Mouse (Mus musculus) liver, embryonic 14.5 days (tissue): ENCODE measurements at regions not wholly inside any gene's neighbourhood (a gene's known extent, or its start where the extent isn't known, plus 50 kb on each side); places are given as distances from the start of the nearest gene placed in this dataset.
"Not testable (repeated sequence)": the region's sequence is repeated elsewhere in the genome, so short reads cannot be mapped to it uniquely, and the experiment has no call there.

ENCODE experiments used
- ATAC-seq: fragments of 200-750 bp; cut with Nextera tagmentation; 2 replicates; pipeline ENCODE4 v1.8.0; 2017; ENCODE audit warnings: moderate number of reproducible peaks, mild to moderate bottlenecking, moderate library complexity; ENCODE audit not compliant: insufficient read depth
- DNase-seq, 3 experiments: peaks; one replicate each; pipeline ENCODE4 v3.0.0-alpha.2; 2012 to 2013; ENCODE audit warnings: low read depth in 3 of 3, low spot score in 3 of 3
- H3K27ac ChIP-seq: fragments of 300-500 bp; sonication (generic); 2 replicates; pipeline ENCODE4 v1.5.1; 2014; ENCODE audit warnings: moderate library complexity, mild to moderate bottlenecking, control low read depth, inconsistent platforms
- H3K27me3 ChIP-seq: fragments of 300-500 bp; sonication (generic); 2 replicates; pipeline ENCODE4 v1.6.1; 2014; ENCODE audit warnings: mild to moderate bottlenecking, low read length, moderate library complexity; ENCODE audit not compliant: control insufficient read depth, insufficient read depth
- H3K36me3 ChIP-seq: fragments of 300-500 bp; sonication (generic); replicated peaks from 2 replicates; pipeline ENCODE4 v1.6.1; 2014; ENCODE audit warnings: low read depth; ENCODE audit not compliant: control insufficient read depth, insufficient read depth
- H3K4me1 ChIP-seq, 2 experiments: fragments of 200-500 bp in 1 of 2; fragments of 300-500 bp in 1 of 2; sonication (generic) in 1 of 2; replicated peaks; 2 replicates each; pipeline ENCODE4 v1.6.1; 2012 to 2014; ENCODE audit warnings: antibody characterized with exemption in 1 of 2, inconsistent platforms in 1 of 2, low read length in 1 of 2; ENCODE audit not compliant: control insufficient read depth in 2 of 2, insufficient read depth in 2 of 2
- H3K4me2 ChIP-seq: fragments of 300-500 bp; sonication (generic); 2 replicates; pipeline ENCODE4 v1.6.1; 2014; ENCODE audit warnings: low read depth, mild to moderate bottlenecking, control low read depth, moderate library complexity
- H3K4me3 ChIP-seq, 2 experiments: fragments of 200-500 bp in 1 of 2; fragments of 300-500 bp in 1 of 2; sonication (generic) in 1 of 2; 2 replicates each; pipeline ENCODE4 v1.5.1; 2012 to 2014; ENCODE audit warnings: low read depth in 2 of 2, low read length in 2 of 2, mild to moderate bottlenecking in 2 of 2, control low read depth in 1 of 2, inconsistent platforms in 1 of 2, moderate library complexity in 1 of 2; ENCODE audit not compliant: insufficient read depth in 1 of 2
- H3K9ac ChIP-seq: fragments of 300-500 bp; sonication (generic); replicated peaks from 2 replicates; pipeline ENCODE4 v1.6.1; 2014; ENCODE audit warnings: mild to moderate bottlenecking, control low read depth, moderate library complexity
- H3K9me3 ChIP-seq: fragments of 300-500 bp; sonication (generic); 2 replicates; pipeline ENCODE4 v1.6.1; 2016; ENCODE audit warnings: low read length, mixed read lengths; ENCODE audit not compliant: control insufficient read depth
- CTCF ChIP-seq: IDR thresholded peaks from 2 replicates; pipeline ENCODE4 v1.5.1; 2016; ENCODE audit warnings: antibody characterized with exemption, low read depth, control low read depth
- EP300 ChIP-seq: IDR thresholded peaks from 2 replicates; pipeline ENCODE4 v1.6.1; 2016; ENCODE audit warnings: antibody characterized with exemption, low read depth
- WGBS: fragments of 180-500 bp; shearing (Covaris S2); extraction: QIAGEN DNeasy Blood & Tissue Kit; methylation state at CpG from one replicate; pipeline ENCODE4 v1.1.7; 2014; ENCODE audit not compliant: insufficient replicate concordance; 5-methylcytosine and 5-hydroxymethylcytosine counted together

DNA sequence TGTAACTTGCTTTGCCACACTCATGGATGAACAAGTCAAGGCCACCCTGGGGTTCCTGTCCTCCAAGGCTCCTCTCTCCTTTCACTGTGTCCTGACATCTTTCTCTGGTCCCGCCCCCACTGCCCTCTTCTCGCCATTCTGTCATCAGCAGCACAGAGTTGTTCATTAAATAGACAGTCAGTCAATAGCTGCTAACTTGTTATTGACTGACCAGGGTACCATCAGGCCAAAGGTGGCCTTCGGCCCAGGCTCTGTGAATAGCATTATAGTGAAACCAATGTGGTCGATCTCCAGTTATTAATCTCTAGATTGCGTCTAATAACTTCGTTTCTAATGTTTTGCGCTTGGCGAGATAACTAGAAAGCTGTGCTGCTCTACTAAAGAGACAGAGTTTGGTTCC lies 122.1 kb upstream of the Mrps10 start:
- Histone ChIP-seq H3K9me3 (no peaks in the 10 kb centered on the region), H3K36me3 (no peaks in the 10 kb centered on the region), H3K27ac (no peak overlapping the region), H3K4me3 (no peak overlapping the region), H3K9ac (no peak overlapping the region), H3K4me1 (no peaks in the 10 kb centered on the region), H3K4me2 (no peak overlapping the region), H3K27me3 (no peaks in the 10 kb centered on the region)
- ATAC-seq (no peak), DNase-seq (no peak)
- WGBS: 72% methylated on average over 8 of the region's 8 CpGs
- no peak for TF ChIP-seq CTCF
- TF ChIP-seq EP300: no peak

DNA sequence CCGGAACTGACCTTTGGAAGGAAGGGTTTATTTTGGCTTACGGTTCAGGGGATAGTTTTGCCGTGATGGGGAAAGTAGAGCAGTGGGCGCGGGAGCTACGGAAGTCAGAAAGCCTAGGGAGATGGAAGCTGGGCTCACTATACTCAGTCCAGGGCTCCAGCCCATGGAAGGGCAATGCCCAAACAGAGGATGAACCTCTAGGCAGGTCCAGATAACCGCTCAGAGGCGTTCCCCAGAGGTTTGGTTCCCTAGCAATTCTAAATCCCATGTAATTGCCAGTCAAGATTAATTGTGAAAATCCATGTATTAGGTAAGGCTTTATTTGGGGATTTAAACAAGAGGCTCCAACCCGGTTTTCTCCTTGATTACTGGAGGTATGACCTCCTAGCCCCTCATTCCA lies 123.1 kb upstream of the Mrps10 start:
- no peak overlapping the region for H3K27ac ChIP-seq
- DNase-seq: no peak
- 80% methylated on average over 9 of the region's 9 CpGs for WGBS
- no peaks in the 10 kb centered on the region for H3K36me3 ChIP-seq
- H3K9ac ChIP-seq: no peak overlapping the region
- no peak overlapping the region for H3K4me2 ChIP-seq
- TF ChIP-seq CTCF: no peak
- TF ChIP-seq EP300: no peak
- H3K4me3 ChIP-seq: no peak overlapping the region
- no peaks in the 10 kb centered on the region for H3K9me3 ChIP-seq
- no peaks in the 10 kb centered on the region for H3K4me1 ChIP-seq
- ATAC-seq: no peak
- H3K27me3 ChIP-seq: no peaks in the 10 kb centered on the region

DNA sequence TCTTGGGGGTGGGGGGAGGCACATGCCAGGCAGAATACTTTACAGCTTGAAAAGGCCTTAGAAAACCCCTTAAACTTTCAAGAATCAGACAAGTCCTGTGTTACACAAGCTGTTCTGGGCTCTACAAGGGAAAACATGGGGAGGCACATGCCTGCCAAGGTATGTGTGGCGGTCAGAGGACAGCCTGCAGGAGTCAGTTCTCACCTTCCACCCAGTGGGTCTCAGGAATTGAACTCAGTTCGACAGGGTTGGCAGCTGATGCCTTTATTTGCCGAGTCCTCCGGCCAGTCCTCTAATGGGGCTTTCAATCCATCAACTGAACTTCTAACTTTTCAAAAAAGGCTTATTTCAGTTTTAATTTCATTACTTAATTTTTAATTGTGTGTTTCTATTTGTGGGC lies 129.6 kb upstream of the Mrps10 start:
- Histone ChIP-seq H3K27me3 (no peaks in the 10 kb centered on the region), H3K4me1 (no peaks in the 10 kb centered on the region), H3K4me2 (no peak overlapping the region), H3K36me3 (no peaks in the 10 kb centered on the region), H3K4me3 (no peak overlapping the region), H3K27ac (no peak overlapping the region), H3K9me3 (no peaks in the 10 kb centered on the region), H3K9ac (no peak overlapping the region)
- ATAC-seq (no peak), DNase-seq (no peak)
- WGBS: 68% methylated on average over 4 of the region's 4 CpGs
- TF ChIP-seq CTCF: no peak
- no peak for TF ChIP-seq EP300

DNA sequence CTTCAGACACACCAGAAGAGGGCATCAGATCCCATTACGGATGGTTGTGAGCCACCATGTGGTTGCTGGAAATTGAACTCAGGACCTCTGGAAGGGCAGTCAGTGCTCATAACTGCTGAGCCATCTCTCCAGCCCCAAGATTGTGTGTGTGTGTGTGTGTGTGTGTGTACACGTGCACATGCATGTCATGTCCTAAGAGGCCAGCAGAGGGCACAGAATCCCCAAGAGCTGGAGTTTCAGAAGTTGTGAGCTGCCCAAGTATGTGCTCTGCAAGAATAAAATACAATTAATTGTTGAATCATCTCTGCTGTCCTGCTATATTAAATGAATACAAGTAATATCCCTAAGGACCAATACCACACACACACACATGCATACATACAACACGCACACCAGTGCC lies 130.8 kb upstream of the Mrps10 start:
- ATAC-seq, H3K9me3 ChIP-seq, H3K27me3 ChIP-seq, H3K4me3 ChIP-seq, DNase-seq, H3K27ac ChIP-seq, H3K4me2 ChIP-seq, H3K36me3 ChIP-seq, H3K9ac ChIP-seq, H3K4me1 ChIP-seq: not testable (repeated sequence)
- 81% methylated on average over 3 of the region's 3 CpGs for WGBS
- TF ChIP-seq CTCF: peak; percentile 34

DNA sequence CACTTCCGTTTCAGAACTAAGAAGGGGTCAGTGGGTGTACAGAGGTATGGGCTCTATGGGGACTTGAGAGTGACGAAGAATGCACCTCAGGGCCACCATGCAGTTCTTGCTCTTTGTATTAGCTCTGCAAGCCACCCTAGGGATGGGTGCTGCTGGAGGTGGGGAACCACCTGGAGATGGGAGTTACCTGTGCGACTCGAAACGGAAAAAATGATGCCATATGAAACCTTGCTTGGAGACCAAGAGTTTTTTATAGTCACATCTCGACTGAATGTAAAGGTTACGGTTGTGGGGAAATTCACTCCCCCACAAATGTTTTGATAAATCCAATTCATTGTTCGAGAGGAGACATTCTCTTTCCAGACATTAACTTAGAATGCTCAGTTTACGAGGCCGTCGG lies 134.3 kb upstream of the Mrps10 start:
- H3K36me3 ChIP-seq: no peaks in the 10 kb centered on the region
- no peak overlapping the region for H3K27ac ChIP-seq
- TF ChIP-seq EP300: no peak
- no peak for TF ChIP-seq CTCF
- no peak overlapping the region for H3K4me3 ChIP-seq
- H3K9me3 ChIP-seq: no peaks in the 10 kb centered on the region
- no peaks in the 10 kb centered on the region for H3K4me1 ChIP-seq
- no peaks in the 10 kb centered on the region for H3K27me3 ChIP-seq
- ATAC-seq (no peak), DNase-seq (no peak)
- WGBS: 75% methylated on average over 11 of the region's 11 CpGs
- no peak overlapping the region for H3K4me2 ChIP-seq
- no peak overlapping the region for H3K9ac ChIP-seq
